Mouse (Mus musculus) urinary bladder, adult 18-20 months (tissue): ENCODE data around the gene Npb.
A peak's percentile ranks its signal among the peaks of the same experiment; 100 is the strongest.
"Not testable (repeated sequence)": the region's sequence is repeated elsewhere in the genome, so short reads cannot be mapped to it uniquely, and the experiment has no call there.

Source experiments
- DNase-seq, 2 experiments: peaks; one replicate each; pipeline ENCODE4 v3.0.0; 2022; ENCODE audit warnings: low spot score in 2 of 2, mixed read lengths in 2 of 2

Npb gene

GRCm38 (mm10) chr11:120579316-120580107, 28.8 kb upstream of the Npb start:
- DNase-seq = peak; percentile 36 to 71

DNA sequence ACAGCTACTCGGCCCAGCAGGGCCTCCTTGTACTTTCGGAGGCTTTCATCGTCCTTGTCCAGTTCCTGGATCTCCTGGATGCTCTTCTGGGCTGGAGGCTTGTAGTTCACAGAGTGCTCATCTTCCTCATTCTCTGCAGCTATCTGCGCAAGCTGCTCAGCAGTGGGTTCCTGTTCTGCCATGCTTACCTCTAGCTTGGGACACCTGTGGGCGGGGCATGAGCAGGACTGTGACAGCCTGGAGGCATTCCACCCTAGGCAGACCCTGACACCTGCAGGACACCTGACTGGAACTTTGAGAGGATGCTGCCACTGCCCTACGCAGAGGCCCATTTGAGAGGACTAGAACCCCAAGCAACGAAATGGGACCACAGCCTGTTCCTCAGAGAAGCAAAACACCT, 28.1 kb upstream of the Npb start:
- peak in 1 of 2 experiments; percentile 38 for DNase-seq

GRCm38 (mm10) chr11:120580871-120581331, 27.4 kb upstream of the Npb start:
- peak; percentile 34 for DNase-seq

DNA sequence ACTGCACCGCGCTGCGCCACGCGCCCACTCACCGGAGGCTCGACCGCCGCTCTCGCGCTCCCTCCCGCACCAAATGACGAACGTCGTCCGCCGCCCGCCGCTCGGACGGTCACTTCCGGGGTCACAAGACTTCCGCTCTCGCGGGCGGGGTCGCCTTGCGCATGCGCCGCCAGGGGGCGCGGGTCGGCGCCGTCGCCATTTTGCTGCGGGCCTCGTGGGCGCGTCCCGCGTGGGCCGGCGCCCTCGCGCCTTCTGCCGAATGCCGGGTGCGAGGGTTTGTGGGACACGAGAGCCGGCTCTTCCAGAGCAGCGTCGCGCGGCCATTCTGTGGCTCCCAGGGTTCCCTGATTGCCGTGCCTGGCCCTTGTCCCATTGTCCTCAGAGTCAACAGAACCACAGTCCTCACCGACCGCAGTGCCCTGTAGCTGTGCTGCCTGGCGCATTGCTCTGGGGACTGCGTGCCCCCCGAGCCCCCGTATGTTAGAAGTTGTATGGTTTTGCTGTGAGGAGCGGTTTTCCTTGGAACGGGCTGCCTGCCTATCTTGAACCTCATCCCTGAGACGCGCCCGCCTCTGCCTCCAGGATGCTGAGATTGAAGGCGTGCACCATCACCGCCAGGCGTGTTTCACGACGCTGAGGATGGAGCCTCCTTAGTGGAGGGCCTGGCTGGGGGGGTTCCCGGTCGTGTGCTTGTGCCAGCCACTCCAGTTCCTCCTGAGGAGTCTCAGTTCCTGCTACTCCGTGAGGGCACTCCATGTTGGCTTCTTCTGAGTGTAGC, 26.6 kb upstream of the Npb start, which contains the start of gene Arhgdia:
Gene Arhgdia, minus strand, starts transcription at position 135 of the 778 bp plus-strand sequence.
- peak; percentile 76 to 82 for DNase-seq

GRCm38 (mm10) chr11:120582268-120582981, 25.9 kb upstream of the Npb start:
- DNase-seq = no peak

DNA sequence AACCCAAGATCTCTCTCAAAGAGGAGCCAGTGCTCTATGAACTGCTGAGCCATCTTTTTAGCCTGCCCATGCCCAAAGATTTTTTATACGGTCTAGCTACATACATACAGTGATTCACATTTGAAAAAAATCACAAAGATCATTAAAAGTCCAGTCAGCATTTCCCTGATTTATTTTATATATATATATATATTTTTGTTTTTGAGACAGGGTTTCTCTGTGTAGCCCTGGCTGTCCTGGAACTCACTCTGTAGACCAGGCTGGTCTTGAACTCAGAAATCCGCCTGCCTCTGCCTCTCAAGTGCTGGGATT, 25.3 kb upstream of the Npb start:
- DNase-seq = not testable (repeated sequence)

- DNase-seq = no peak
Measured at GRCm38 (mm10) chr11:120583937-120584336, 24.3 kb upstream of the Npb start.

GRCm38 (mm10) chr11:120588531-120588930, 19.7 kb upstream of the Npb start:
- no peak for DNase-seq

- no peak for DNase-seq
Measured at GRCm38 (mm10) chr11:120597240-120598235, 10.7 kb upstream of the Npb start.

- DNase-seq = peak; percentile 87 to 90
Measured at GRCm38 (mm10) chr11:120598283-120598989, 9.8 kb upstream of the Npb start, which contains the start of the genes Alyref and Anapc11. Alyref (minus strand) TSS chr11:120598365. Anapc11 (plus strand) TSS chr11:120598421.

DNA sequence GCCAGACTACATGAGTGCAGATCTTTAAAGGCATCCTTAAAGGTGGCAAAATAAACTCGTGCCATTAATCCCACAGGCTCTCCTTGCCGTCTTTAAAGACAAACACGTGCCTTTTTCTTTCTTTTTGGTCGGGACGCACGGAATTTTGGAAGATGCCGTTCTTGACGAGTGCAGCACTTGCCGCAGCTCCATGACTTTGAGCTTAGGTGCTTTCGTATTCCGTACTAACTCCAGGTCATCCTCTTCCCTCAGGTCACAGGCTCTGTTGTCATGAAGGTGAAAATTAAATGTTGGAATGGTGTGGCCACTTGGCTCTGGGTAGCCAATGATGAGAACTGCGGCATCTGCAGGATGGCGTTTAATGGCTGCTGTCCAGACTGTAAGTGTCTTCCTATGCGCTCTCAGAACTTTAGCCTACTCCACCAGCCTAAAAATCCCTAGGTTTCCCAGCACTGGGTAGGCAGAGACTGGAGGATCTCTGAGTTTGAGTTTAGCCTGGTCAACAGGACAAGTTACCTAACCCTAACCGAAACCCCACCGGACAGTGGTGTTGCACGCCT, 9.2 kb upstream of the Npb start:
- no peak for DNase-seq

- DNase-seq = no peak
Measured at GRCm38 (mm10) chr11:120600716-120601115, 7.6 kb upstream of the Npb start.

DNA sequence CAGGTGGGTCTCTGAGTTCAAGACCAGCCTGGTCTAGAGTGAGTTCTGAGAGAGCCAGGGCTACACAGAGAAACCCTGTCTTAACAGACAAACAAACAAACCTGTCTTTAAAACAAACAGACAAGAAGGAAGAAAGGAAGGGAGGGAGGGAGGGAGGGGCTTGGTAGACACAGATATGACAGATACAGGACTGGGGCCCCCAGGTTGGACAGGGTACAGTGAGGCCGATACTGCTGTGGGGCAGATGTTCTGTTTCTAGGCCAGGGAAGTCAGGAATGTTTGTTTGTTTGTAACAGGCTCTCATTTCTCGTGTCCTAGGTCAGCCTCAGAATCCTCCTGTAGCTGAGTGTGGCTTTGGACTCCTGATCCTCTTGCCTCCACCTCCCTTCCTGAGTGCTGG, 4.7 kb upstream of the Npb start:
- no peak for DNase-seq

DNA sequence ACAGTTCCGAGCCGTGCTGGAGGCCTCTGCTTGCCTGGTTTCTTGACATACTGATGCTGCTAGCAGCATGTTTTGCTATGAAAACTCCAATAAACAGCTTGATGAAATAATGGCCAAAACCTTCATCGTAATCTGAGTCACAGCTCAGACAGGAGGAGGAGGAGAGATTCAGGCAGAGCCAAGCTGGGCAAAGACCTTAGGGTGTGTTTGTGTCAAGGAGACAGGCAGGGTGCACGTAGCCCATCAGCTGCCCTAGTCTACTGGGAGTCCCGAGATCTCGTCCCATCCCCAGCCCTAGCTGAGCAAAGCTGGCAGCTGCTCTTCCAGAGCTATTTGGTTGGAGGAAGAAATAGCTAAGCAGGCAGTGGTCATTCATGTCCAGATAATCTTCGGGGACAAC, 2.6 kb upstream of the Npb start:
- no peak for DNase-seq

DNA sequence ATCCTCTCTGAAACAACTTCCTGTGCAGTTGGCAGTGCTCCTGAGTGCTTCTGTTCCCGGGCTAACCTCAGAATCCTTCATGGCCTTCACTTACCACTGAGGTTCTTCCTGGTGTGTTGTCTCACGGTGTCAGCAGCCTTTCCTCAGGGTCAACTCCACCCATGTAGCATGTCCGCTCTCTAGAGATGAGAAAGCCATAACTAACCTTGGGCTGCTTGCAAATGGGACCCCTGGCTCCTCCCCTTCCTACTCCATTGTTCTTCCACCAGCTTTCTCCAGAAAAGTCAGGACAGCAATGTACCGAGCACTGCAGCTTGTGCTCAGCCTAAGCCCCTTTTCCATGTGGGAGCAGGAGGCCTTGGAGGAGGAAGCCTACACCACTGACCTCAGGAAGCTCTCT, 1.5 kb upstream of the Npb start:
- DNase-seq = no peak

DNA sequence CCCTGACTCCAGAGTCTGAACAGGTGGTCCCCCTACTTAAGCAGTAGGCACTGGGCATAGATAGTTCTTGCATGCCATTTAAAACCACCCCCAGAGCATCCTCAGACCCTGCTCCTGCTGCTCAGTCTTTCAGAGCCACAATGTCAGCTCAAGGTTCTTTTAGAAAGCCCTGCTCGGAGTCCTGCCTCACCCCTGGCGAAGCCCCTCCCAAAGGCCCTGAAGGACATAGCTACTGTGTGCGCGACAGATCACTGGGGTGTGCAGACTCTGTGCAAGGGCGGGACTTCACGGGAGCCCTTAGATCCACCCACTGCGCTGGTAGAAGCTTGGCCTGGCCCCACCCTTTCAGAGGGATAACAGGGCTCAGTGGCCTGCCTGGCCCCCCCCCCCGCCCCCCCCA, 973 bp downstream of the Npb start:
- DNase-seq = no peak

- no peak for DNase-seq
Measured at GRCm38 (mm10) chr11:120610477-120611046, 2.3 kb downstream of the Npb start.

DNA sequence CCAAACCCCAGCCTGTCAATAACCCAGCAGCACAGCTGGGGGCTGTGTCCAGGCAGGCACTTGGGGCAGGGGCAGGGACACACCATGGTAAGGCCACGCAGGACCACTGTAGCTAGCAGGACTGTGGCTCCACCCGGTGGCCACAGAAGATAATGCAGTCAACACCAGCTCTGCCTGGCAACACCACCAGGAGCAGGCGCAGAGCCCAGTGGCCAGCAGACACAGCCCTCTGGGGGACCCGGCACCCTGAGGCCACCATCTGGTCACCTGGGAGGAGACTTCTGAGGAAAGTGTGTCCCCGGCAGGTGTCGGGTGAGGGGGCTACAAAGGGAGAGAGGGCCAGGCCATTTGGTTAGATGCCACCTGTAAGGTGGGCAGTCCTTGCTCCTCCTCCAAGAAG, 4.5 kb downstream of the Npb start:
- DNase-seq = no peak

DNA sequence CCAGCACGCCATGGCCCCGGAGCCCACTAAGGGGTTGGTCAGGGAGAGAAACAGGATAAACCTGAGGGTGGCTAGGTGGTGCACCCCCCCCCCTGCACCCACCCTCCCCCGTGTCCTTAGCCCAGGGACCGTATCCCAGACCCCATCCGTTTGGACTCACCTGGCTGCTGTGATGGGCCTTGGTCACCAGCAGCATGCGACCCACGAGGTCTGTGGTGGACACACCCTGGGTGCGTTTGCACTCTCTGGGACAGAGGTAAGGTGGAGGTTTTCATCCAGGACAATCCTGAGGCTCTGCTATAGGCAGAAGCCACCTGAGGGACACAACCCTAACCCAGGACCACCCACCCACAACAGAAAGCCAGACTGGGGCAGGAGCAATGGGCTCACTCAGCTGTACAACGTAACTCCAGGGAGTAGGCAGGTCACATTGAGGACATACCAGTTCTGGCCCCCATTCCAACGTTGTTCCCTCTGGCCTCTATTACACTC, 5.2 kb downstream of the Npb start:
- no peak for DNase-seq
